Mouse (Mus musculus) neural tube, embryonic 14.5 days (tissue): Measurements from ENCODE around the gene Dcaf5. TPM values are rescaled to one million over a fixed set of nuclear protein-coding genes. Genes with fewer than 3 reads are reported as not detected.

Source experiments
- ATAC-seq: fragments of 200-750 bp; cut with Nextera tagmentation; 2 replicates; pipeline ENCODE4 v1.8.0; 2017; ENCODE audit warnings: low read depth, mild to moderate bottlenecking, moderate TSS enrichment, moderate library complexity
- H3K27ac ChIP-seq: fragments of 300-500 bp; sonication (generic); 2 replicates; pipeline ENCODE4 v1.5.1; 2014; ENCODE audit warnings: low read depth, mild to moderate bottlenecking, control low read depth, low read length, moderate library complexity, mixed read lengths
- H3K27me3 ChIP-seq: fragments of 300-500 bp; sonication (generic); 2 replicates; pipeline ENCODE4 v1.6.1; 2014; ENCODE audit warnings: low read length; ENCODE audit not compliant: control insufficient read depth, insufficient read depth
- H3K36me3 ChIP-seq: fragments of 300-500 bp; sonication (generic); 2 replicates; pipeline ENCODE4 v1.6.1; 2014; ENCODE audit warnings: low read length, mixed read lengths; ENCODE audit not compliant: control insufficient read depth, insufficient read depth
- H3K4me1 ChIP-seq: fragments of 300-500 bp; sonication (generic); 2 replicates; pipeline ENCODE4 v1.6.1; 2014; ENCODE audit warnings: low read length; ENCODE audit not compliant: control insufficient read depth, insufficient read depth
- H3K4me2 ChIP-seq: fragments of 300-500 bp; sonication (generic); 2 replicates; pipeline ENCODE4 v1.6.1; 2014; ENCODE audit warnings: mild to moderate bottlenecking, low read depth, low read length, control low read depth
- H3K4me3 ChIP-seq: fragments of 300-500 bp; sonication (generic); 2 replicates; pipeline ENCODE4 v1.5.1; 2014; ENCODE audit warnings: low read depth, low read length, control low read depth, mixed read lengths
- H3K9ac ChIP-seq: fragments of 300-500 bp; sonication (generic); replicated peaks from 2 replicates; pipeline ENCODE4 v1.6.1; 2014; ENCODE audit warnings: low read depth, mild to moderate bottlenecking, control low read depth, low read length, mixed read lengths
- H3K9me3 ChIP-seq: fragments of 300-500 bp; sonication (generic); 2 replicates; pipeline ENCODE4 v1.6.1; 2016; ENCODE audit warnings: low read length; ENCODE audit not compliant: control insufficient read depth
- WGBS: fragments of 180-500 bp; shearing (Covaris S2); extraction: QIAGEN DNeasy Blood & Tissue Kit; methylation state at CpG from one replicate; pipeline ENCODE4 v1.1.7; 2014; 5-methylcytosine and 5-hydroxymethylcytosine counted together
- microRNA-seq: library from miRNA; unstranded; fragments of <30 nt; microRNA quantifications from one replicate; pipeline ENCODE4, GENCODE M21; 2016
- polyA plus RNA-seq: library from polyadenylated mRNA; unstranded; fragments of >200 nt; fragmentation: Nextera tagmentation; extraction: Ambion mirVana; gene quantifications from 2 replicates; pipeline ENCODE4 v1.2.1, GENCODE M21; 2014

Dcaf5 gene
- polyA plus RNA-seq, 1 experiment from 2014 or later, result 25.3 TPM

GRCm38 (mm10) chr12:80290964-80291363 lies 145.4 kb downstream of the Dcaf5 start:
- H3K4me2 ChIP-seq, result no peak overlapping the region
- no peak overlapping the region for H3K4me3 ChIP-seq
- no peak overlapping the region for H3K9ac ChIP-seq
- no peaks in the 10 kb centered on the region for H3K36me3 ChIP-seq
- WGBS, result 90% methylated on average over 8 of the region's 8 CpGs
- H3K4me1 ChIP-seq, result no peaks in the 10 kb centered on the region
- H3K27me3 ChIP-seq, result no peaks in the 10 kb centered on the region
- no peak overlapping the region for H3K27ac ChIP-seq
- no peak for ATAC-seq
- no peaks in the 10 kb centered on the region for H3K9me3 ChIP-seq

GRCm38 (mm10) chr12:80290483-80290882 lies 145.9 kb downstream of the Dcaf5 start:
- Histone ChIP-seq H3K27ac (no peak overlapping the region), H3K27me3 (no peaks in the 10 kb centered on the region), H3K9ac (no peak overlapping the region), H3K4me3 (no peak overlapping the region), H3K9me3 (no peaks in the 10 kb centered on the region), H3K4me1 (no peaks in the 10 kb centered on the region), H3K4me2 (no peak overlapping the region), H3K36me3 (no peaks in the 10 kb centered on the region)
- no peak for ATAC-seq
- 96% methylated on average over 4 of the region's 4 CpGs for WGBS

- 78% methylated on average over 3 of the region's 3 CpGs for WGBS
- H3K4me2 ChIP-seq, result no peak overlapping the region
- no peak overlapping the region for H3K4me3 ChIP-seq
- H3K9me3 ChIP-seq, result no peaks in the 10 kb centered on the region
- H3K27ac ChIP-seq, result no peak overlapping the region
- no peaks in the 10 kb centered on the region for H3K36me3 ChIP-seq
- H3K4me1 ChIP-seq, result no peaks in the 10 kb centered on the region
- H3K9ac ChIP-seq, result no peak overlapping the region
- H3K27me3 ChIP-seq, result no peaks in the 10 kb centered on the region
- ATAC-seq, result no peak
Measured at GRCm38 (mm10) chr12:80289722-80290121, 146.7 kb downstream of the Dcaf5 start.

- Histone ChIP-seq H3K4me2 (no peak overlapping the region), H3K27ac (no peak overlapping the region), H3K36me3 (no peaks in the 10 kb centered on the region), H3K4me1 (no peaks in the 10 kb centered on the region), H3K27me3 (no peaks in the 10 kb centered on the region), H3K9me3 (no peaks in the 10 kb centered on the region), H3K4me3 (no peak overlapping the region), H3K9ac (no peak overlapping the region)
- 63% methylated on average over 5 of the region's 5 CpGs for WGBS
- no peak for ATAC-seq
Measured at GRCm38 (mm10) chr12:80285890-80286289, 150.5 kb downstream of the Dcaf5 start.

Small RNA genes lying within 50 kb of the gene (microRNA-seq; reads per million reads assigned to microRNA genes)
- 53.5 reads per million, percentile 36 among the genes with 10 or more reads in this experiment for gene Mir1843a

Other genes starting within 250 kb of the Dcaf5 start
- gene Actn1, start 176.2 kb downstream of the Dcaf5 start, polyA plus RNA-seq, result 10.3 and 11.0 TPM in 2 replicates
- gene Exd2, start 26.5 kb upstream of the Dcaf5 start, polyA plus RNA-seq, result 60.9 and 63.6 TPM in 2 replicates
- gene Galnt16, start 81.7 kb upstream of the Dcaf5 start, polyA plus RNA-seq, result 21.2 and 22.7 TPM in 2 replicates
- gene Slc39a9, start 207.3 kb upstream of the Dcaf5 start, polyA plus RNA-seq, result 27.7 and 31.5 TPM in 2 replicates
- 193 and 264 TPM in 2 replicates for gene Erh, start 207.7 kb upstream of the Dcaf5 start, polyA plus RNA-seq